Mouse (Mus musculus) cerebellum, postnatal 25 days (tissue): ENCODE data around the gene Gm13277.
A peak's percentile ranks its signal among the peaks of the same experiment; 100 is the strongest.
"Not testable (repeated sequence)": the region's sequence is repeated elsewhere in the genome, so short reads cannot be mapped to it uniquely, and the experiment has no call there.

ENCODE experiments used
- DNase-seq, 2 experiments: peaks; one replicate each; pipeline ENCODE4 v3.0.0; 2021; ENCODE audit warnings: mixed read lengths in 2 of 2

Gene Gm13277

DNA sequence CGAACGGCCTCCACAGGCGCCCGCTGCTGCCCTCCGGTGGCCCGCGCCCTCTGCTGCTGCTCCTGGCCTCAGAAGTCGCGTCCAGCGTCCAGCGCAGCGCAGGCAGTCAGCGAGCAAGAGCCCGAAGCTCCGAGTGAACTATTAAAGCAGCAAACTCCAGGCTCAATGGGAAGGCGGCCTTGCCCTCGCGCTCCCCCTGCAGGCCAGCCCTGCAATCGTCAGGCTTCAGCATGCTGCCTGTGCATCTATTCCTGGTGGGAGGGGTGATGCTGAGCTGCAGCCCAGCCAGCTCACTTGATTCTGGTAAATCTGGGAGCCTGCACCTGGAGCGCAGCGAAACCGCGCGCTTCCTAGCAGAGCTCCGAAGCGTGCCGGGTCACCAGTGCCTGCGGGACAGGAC lies at the start of gene Gm13277:
Gm13277 (plus strand) TSS at position 231 of the 400 bp plus-strand sequence.
- peak; percentile 73 to 83 for DNase-seq

DNA sequence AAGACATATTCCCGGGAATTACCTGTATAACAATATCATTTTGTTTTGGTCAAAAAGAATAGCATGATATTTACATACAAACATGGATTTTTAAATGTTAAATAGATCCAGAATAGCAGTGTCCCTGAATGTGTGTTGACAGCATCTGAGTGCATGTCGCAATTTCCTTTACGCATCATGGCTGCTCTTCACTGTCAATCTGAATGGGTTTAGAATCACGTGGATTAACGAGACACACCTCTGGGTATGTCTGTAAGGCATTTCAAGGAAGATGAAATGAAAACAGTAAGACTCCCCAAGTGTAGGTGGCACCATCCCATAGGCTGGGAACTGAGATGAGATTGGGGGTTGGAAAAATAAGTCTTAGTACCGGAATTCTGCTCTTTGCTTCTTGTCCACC lies 49.4 kb upstream of the Gm13277 start:
- no peak for DNase-seq

DNA sequence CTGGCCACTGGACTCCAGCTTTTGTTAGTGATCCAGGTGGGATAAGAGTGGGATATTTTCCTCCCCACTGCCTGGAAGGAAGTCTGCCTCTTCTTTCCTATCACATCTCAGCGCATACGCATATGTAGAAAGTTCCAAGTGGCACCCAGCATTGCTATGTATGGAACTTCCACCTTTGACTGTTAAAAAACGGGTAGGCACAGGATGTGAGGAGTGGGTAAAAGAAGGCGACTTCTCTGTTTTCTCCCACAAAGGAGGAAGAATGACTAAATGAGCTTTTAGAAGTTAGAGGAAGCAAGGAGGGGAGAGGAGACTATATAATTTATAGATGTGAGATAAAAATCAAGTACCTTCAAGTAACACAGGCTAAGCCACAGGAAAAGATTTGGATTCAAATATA lies 47.0 kb upstream of the Gm13277 start:
- no peak for DNase-seq

DNA sequence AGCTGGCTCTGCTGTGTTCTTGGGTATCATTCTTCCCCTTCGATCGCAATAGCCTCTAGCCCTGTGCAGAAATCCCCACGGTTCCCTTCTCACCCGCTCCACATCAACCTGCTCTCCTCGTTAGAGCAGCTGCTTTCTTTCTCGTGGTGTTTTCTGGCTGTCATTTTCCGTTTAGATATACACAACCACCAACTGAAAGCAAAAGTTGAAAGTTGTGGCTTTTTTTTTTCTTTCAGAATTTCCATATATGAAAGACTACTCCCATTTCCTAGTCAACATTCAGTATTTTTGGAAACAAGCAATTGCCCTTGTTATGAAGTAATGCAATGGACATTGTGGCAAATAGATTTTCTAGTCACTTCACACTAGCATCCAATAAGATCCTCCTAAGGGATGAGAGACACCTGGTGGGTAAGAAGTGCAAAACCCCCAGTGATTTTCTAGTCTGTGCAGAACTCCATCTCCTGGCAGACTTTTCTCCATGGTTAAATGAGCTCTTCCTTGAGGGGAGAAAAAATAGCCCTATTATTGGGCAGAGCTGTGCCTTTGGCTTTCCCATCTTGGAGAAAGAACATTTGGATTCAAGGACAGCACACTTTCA lies 45.6 kb upstream of the Gm13277 start:
- no peak for DNase-seq

DNA sequence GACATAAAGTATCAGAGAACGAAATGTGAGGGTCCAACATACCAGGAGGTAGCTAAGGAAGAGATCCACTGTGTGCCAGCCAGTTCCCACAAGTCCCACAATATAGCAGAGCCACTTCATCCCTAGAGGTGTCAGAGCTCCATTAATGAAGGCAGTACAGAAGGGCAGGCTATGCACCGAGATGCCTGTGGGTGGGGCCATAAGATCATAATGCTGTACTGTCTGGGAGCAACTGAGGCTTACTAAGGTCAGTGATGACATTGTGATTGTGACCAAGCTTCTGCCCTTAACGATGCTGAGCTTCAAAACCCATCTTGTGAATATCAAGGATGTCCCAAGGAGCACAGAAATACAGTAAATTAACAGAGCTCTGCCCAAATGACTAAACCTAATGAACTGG lies 44.2 kb upstream of the Gm13277 start:
- DNase-seq = no peak

DNA sequence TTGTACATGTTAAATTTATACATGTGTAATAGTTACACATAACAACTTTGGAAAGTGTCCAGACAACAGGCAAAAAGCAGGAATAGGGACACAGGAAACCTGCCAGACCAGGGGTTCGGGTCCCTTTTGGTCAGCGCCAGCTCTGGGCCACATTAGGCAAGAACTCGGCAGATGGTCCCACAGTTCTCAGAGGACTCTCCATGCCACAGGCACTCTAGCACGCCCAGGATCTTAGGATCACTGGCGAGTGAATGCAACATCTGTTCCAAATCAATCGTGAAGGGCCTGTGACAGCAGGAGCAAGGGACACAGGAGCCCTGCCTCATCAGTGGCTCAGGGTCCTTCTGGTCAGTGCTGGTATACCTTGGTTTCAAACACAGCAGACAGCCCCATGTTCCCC lies 38.5 kb upstream of the Gm13277 start:
- no peak for DNase-seq

DNA sequence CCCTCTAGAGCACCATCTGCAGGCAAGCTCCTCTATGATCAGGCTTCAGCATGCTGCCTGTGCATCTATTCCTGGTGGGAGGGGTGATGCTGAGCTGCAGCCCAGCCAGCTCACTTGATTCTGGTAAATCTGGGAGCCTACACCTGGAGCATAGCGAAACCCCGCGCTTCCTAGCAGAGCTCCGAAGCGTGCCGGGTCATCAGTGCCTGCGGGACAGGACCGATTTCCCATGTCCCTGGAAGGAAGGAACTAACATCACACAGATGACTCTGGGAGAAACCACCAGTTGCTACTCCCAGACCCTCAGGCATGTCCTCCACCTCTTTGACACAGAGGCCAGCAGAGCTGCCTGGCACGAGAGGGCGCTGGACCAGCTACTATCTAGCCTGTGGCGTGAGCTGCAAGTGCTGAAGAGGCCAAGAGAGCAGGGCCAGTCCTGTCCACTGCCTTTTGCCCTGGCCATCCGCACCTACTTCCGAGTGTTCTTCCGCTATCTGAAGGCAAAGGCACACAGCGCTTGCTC lies 33.6 kb upstream of the Gm13277 start, which contains the start of gene Gm13271:
Gm13271 (plus strand) TSS at position 51 of the 523 bp plus-strand sequence.
- DNase-seq = peak; percentile 67 to 75

DNA sequence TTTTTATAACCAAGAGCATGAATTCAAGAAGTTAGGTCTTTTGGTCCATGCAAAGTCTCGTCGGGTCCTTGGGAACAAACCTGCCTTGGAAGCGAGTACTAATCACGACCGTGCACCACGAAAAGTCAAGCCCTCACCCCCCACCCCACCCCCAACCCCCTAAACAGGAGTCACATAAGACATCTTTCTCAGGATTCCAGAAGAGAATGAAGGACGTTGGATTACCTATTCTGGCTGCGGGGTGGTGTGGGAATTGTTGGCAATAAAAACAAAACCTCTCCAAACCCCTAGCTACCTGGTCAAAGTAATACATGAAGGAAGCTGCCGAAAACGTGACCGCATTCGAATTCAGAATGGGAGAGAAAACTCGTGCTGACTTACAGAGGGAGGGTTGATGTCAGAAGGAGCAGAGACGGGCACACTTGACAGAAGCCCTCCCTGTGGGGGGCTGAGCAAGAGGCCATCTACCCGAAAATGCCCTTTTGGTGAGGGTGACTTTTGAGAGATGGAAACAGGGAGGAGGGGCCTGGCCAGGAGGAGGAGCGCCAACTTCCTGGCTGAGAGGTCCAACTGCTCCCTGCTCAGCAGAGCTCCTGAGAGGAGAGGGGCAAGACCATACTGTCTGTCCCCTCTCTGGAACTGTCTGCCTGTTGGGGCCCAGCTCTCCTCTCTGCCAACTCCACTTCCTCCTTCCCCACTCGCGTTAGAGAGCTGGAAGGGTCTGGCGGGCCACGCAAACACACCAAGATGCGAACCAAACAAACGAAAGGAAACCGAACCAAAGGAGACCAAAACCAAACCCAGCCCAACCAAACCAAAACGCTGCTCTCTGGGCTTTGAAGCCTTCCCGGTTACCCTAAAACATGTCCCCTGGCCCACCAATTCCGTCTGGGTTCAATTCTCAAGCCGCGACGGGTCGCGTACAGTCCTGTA lies 31.6 kb upstream of the Gm13277 start:
- DNase-seq = peak in 1 of 2 experiments; percentile 20

DNA sequence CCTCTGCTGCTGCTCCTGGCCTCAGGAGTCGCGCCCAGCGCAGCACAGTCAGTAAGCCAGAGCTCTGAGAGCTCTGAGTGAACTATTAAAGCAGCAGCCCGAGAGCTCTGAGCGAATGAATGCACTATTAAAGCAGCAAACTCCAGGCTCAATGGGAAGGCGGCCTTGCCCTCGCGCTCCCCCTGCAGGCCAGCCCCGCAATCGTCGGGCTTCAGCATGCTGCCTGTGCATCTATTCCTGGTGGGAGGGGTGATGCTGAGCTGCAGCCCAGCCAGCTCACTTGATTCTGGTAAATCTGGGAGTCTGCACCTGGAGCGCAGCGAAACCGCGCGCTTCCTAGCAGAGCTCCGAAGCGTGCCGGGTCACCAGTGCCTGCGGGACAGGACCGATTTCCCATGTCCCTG lies 30.8 kb upstream of the Gm13277 start:
- DNase-seq = peak; percentile 90 to 93

DNA sequence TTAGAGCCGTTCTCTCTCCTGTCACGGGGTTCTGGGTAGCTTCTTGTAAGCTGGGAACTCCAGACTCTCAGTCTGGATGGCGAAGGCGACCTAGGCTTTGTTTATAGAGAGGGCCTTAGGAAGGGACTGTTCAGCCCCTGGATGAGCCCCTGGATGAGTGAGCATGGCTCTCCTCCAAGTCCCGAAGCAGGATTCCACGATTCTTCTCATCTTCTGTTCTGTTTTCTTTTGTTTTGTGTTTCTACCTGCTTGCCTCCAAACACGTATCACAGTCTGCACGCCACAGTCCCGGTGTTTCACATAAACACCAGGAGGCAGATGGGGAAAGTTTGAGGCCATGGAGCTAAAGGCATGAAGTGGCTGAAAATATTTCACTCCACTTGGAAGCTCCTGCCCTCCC lies 29.7 kb upstream of the Gm13277 start:
- DNase-seq = not testable (repeated sequence)

DNA sequence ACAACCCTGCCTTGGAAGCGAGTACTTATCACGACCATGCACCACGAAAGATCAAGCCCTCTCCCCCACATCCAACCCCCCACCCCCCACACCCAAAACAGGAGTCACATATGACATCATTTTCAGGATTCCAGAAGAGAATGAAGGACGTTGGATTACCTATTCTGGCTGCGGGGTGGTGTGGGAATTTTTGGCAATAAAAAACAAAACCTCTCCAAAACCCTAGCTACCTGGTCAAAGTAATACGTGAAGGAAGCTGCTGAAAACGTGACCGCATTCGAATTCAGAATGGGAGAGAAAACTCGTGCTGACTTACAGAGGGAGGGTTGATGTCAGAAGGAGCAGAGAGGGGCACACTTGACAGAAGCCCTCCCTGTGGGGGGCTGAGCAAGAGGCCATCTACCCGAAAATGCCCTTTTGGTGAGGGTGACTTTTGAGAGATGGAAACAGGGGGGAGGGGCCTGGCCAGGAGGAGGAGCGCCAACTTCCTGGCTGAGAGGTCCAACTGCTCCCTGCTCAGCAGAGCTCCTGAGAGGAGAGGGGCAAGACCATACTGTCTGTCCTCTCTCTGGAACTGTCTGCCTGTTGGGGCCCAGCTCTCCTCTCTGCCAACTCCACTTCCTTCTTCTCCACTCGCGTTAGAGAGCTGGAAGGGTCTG lies 28.7 kb upstream of the Gm13277 start, which contains the start of gene Gm13283:
Gm13283 (plus strand) TSS at position 510 of the 659 bp plus-strand sequence.
- peak; percentile 37 to 39 for DNase-seq

DNA sequence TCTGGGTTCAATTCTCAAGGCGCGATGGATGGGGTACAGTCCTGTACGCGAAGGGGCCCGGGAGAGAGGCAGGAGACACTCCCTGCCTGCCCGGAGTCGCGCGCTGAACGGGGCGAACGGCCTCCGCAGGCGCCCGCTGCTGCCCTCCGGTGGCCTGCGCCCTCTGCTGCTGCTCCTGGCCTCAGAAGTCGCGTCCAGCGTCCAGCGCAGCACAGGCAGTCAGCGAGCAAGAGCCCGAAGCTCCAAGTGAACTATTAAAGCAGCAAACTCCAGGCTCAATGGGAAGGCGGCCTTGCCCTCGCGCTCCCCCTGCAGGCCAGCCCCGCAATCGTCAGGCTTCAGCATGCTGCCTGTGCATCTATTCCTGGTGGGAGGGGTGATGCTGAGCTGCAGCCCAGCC lies 28.0 kb upstream of the Gm13277 start:
- DNase-seq = peak; percentile 71 to 79

DNA sequence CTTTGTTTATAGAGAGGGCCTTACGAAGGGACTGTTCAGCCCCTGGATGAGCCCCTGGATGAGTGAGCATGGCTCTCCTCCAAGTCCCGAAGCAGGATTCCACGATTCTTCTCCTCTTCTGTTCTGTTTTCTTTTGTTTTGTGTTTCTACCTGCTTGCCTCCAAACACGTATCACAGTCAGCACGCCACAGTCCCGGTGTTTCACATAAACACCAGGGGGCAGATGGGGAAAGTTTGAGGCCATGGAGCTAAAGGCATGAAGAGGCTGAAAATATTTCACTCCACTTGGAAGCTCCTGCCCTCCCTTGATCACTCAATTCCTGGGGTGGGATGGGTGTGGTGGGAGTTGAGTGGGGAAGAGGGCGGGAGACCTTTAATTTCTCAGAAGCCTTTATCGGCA lies 26.7 kb upstream of the Gm13277 start:
- DNase-seq = peak; percentile 61 to 65

DNA sequence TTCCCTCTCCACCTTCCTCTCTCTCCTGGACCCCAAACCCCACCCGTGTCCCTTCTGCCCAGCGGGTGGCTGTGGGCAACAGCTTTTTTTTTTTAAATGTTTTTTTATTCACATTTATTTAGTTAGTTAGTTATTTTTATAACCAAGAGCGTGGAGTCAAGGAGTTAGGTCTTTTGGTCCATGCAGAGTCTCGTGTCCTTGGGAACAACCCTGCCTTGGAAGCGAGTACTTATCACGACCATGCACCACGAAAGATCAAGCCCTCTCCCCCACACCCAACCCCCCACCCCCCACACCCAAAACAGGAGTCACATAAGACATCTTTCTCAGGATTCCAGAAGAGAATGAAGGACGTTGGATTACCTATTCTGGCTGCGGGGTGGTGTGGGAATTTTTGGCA lies 26.1 kb upstream of the Gm13277 start:
- peak in 1 of 2 experiments; percentile 33 for DNase-seq

DNA sequence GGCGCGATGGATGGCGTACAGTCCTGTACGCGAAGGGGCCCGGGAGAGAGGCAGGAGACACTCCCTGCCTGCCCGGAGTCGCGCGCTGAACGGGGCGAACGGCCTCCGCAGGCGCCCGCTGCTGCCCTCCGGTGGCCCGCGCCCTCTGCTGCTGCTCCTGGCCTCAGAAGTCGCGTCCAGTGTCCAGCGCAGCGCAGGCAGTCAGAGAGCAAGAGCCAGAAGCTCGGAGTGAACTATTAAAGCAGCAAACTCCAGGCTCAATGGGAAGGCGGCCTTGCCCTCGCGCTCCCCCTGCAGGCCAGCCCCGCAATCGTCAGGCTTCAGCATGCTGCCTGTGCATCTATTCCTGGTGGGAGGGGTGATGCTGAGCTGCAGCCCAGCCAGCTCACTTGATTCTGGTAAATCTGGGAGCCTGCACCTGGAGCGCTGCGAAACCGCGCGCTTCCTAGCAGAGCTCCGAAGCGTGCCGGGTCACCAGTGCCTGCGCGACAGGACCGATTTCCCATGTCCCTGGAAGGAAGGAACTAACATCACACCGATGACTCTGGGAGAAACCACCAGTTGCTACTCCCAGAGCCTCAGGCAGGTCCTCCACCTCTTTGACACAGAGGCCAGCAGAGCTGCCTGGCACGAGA lies 24.9 kb upstream of the Gm13277 start:
- peak; percentile 47 to 55 for DNase-seq

DNA sequence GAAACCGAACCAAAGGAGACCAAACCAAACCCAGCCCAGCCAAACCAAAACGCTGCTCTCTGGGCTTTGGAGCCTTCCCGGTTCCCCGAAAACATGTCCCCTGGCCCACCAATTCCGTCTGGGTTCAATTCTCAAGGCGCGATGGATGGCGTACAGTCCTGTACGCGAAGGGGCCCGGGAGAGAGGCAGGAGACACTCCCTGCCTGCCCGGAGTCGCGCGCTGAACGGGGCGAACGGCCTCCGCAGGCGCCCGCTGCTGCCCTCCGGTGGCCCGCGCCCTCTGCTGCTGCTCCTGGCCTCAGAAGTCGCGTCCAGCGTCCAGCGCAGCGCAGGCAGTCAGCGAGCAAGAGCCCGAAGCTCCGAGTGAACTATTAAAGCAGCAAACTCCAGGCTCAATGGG lies 14.9 kb upstream of the Gm13277 start, which contains the start of gene Gm13290:
Gm13290 (plus strand) TSS at position 301 of the 400 bp plus-strand sequence.
- DNase-seq = not testable (repeated sequence)

DNA sequence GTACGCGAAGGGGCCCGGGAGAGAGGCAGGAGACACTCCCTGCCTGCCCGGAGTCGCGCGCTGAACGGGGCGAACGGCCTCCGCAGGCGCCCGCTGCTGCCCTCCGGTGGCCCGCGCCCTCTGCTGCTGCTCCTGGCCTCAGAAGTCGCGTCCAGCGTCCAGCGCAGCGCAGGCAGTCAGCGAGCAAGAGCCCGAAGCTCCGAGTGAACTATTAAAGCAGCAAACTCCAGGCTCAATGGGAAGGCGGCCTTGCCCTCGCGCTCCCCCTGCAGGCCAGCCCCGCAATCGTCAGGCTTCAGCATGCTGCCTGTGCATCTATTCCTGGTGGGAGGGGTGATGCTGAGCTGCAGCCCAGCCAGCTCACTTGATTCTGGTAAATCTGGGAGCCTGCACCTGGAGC lies 11.8 kb upstream of the Gm13277 start, which contains the start of gene Gm13289:
Gm13289 (plus strand) TSS at position 301 of the 400 bp plus-strand sequence.
- DNase-seq = not testable (repeated sequence)

DNA sequence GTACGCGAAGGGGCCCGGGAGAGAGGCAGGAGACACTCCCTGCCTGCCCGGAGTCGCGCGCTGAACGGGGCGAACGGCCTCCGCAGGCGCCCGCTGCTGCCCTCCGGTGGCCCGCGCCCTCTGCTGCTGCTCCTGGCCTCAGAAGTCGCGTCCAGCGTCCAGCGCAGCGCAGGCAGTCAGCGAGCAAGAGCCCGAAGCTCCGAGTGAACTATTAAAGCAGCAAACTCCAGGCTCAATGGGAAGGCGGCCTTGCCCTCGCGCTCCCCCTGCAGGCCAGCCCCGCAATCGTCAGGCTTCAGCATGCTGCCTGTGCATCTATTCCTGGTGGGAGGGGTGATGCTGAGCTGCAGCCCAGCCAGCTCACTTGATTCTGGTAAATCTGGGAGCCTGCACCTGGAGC lies 8.9 kb upstream of the Gm13277 start, which contains the start of gene Gm13272:
Gm13272 (plus strand) TSS at position 301 of the 400 bp plus-strand sequence.
- DNase-seq = not testable (repeated sequence)

DNA sequence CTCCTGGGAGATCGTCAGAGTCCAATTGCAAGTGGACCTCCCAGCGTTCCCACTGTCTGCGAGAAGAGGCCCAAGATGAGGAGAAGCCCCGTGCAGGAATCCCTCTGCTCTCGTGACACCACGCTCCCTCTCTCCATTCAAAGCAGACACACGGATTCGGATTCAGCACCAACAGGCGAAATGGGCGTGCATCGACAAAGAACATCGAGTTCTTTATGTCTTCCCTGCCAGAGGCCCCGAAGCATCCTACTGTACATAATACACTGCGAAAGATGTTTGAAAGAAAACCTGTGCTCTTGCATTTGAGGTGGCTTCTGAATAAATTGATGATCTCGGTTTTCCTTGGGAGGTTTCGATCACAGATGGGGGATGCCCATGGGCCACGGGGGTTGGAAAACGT lies 8.1 kb upstream of the Gm13277 start:
- peak in 1 of 2 experiments; percentile 3 for DNase-seq

DNA sequence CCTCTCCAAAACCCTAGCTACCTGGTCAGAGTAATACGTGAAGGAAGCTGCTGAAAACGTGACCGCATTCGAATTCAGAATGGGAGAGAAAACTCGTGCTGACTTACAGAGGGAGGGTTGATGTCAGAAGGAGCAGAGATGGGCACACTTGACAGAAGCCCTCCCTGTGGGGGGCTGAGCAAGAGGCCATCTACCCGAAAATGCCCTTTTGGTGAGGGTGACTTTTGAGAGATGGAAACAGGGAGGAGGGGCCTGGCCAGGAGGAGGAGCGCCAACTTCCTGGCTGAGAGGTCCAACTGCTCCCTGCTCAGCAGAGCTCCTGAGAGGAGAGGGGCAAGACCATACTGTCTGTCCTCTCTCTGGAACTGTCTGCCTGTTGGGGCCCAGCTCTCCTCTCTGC lies 6.6 kb upstream of the Gm13277 start, which contains the start of gene Ifnz:
Ifnz (plus strand) TSS at position 301 of the 400 bp plus-strand sequence.
- not testable (repeated sequence) for DNase-seq

DNA sequence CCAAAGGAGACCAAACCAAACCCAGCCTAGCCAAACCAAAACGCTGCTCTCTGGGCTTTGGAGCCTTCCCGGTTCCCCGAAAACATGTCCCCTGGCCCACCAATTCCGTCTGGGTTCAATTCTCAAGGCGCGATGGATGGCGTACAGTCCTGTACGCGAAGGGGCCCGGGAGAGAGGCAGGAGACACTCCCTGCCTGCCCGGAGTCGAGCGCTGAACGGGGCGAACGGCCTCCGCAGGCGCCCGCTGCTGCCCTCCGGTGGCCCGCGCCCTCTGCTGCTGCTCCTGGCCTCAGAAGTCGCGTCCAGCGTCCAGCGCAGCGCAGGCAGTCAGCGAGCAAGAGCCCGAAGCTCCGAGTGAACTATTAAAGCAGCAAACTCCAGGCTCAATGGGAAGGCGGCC lies 6.1 kb upstream of the Gm13277 start:
- DNase-seq = not testable (repeated sequence)

DNA sequence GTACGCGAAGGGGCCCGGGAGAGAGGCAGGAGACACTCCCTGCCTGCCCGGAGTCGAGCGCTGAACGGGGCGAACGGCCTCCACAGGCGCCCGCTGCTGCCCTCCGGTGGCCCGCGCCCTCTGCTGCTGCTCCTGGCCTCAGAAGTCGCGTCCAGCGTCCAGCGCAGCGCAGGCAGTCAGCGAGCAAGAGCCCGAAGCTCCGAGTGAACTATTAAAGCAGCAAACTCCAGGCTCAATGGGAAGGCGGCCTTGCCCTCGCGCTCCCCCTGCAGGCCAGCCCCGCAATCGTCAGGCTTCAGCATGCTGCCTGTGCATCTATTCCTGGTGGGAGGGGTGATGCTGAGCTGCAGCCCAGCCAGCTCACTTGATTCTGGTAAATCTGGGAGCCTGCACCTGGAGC lies 3.0 kb upstream of the Gm13277 start, which contains the start of gene Gm13276:
Gm13276 (plus strand) TSS at position 301 of the 400 bp plus-strand sequence.
- not testable (repeated sequence) for DNase-seq
